Mouse (Mus musculus): ENCODE measurements at regions not wholly inside any gene's neighbourhood (a gene's known extent, or its start where the extent isn't known, plus 50 kb on each side); places are given as distances from the start of the nearest gene placed in this dataset.
A peak's percentile ranks its signal among the peaks of the same experiment; 100 is the strongest.

- no peak overlapping the region for H3K27ac ChIP-seq (ENCODE audit: low read depth, low read length)
- WGBS, result 69% methylated on average over 5 of the region's 5 CpGs
These were observed 100.4 kb upstream of the Shh start for GRCm38 (mm10) chr5:28567341-28567905.

GRCm38 (mm10) chr5:28563401-28563800 is 96.3 kb upstream of the Shh start:
- no peak for DNase-seq (ENCODE audit: low spot score, missing footprints)
- H3K4me2 ChIP-seq, result no peak overlapping the region
- H3K27ac ChIP-seq (ENCODE audit: low read depth, low read length), result no peak overlapping the region
- H3K4me1 ChIP-seq (ENCODE audit: control insufficient read depth, insufficient read depth, low read length), result peaks cover 4% of the 10 kb centered on the region; the same call in 1 of the 2 replicates
- no peak for ATAC-seq (ENCODE audit: low FRiP score)
- no peaks in the 10 kb centered on the region for H3K36me3 ChIP-seq (ENCODE audit: control insufficient read depth, insufficient read depth, low read length)
- H3K27me3 ChIP-seq (ENCODE audit: control insufficient read depth, insufficient read depth, low read length), result no peaks in the 10 kb centered on the region
- H3K9ac ChIP-seq (ENCODE audit: low read length), result no peak overlapping the region
- 15% methylated on average over 3 of the region's 3 CpGs for WGBS
- no peaks in the 10 kb centered on the region for H3K9me3 ChIP-seq (ENCODE audit: control insufficient read depth, low read length)
- H3K4me3 ChIP-seq (ENCODE audit: low read depth, low read length), result no peak overlapping the region

More at GRCm38 (mm10) chr5:28567341-28567905, 100.4 kb upstream of the Shh start:
- H3K4me1 ChIP-seq (ENCODE audit: control insufficient read depth, insufficient read depth, low read length), result peaks cover 5% of the 10 kb centered on the region; the same call in 1 of the 2 replicates
- H3K36me3 ChIP-seq (ENCODE audit: control insufficient read depth, insufficient read depth, low read length), result no peaks in the 10 kb centered on the region
- H3K27me3 ChIP-seq (ENCODE audit: control insufficient read depth, insufficient read depth, low read length), result no peaks in the 10 kb centered on the region
- H3K9me3 ChIP-seq (ENCODE audit: control insufficient read depth, low read length), result no peaks in the 10 kb centered on the region
- no peak overlapping the region for H3K4me3 ChIP-seq (ENCODE audit: low read depth, low read length)
- H3K4me2 ChIP-seq, result no peak overlapping the region
- no peak overlapping the region for H3K9ac ChIP-seq (ENCODE audit: low read length)
- ATAC-seq (ENCODE audit: low FRiP score) (no peak), DNase-seq (ENCODE audit: low spot score, missing footprints) (no peak)

GRCm38 (mm10) chr5:28562917-28563316 is 95.9 kb upstream of the Shh start:
- Histone ChIP-seq H3K36me3 (ENCODE audit: control insufficient read depth, insufficient read depth, low read length) (no peaks in the 10 kb centered on the region), H3K4me1 (ENCODE audit: control insufficient read depth, insufficient read depth, low read length) (no peaks in the 10 kb centered on the region), H3K9ac (ENCODE audit: low read length) (no peak overlapping the region), H3K27me3 (ENCODE audit: control insufficient read depth, insufficient read depth, low read length) (no peaks in the 10 kb centered on the region), H3K4me2 (no peak overlapping the region), H3K27ac (ENCODE audit: low read depth, low read length) (no peak overlapping the region), H3K9me3 (ENCODE audit: control insufficient read depth, low read length) (no peaks in the 10 kb centered on the region), H3K4me3 (ENCODE audit: low read depth, low read length) (no peak overlapping the region)
- 69% methylated on average over 1 of the region's 1 CpGs for WGBS
- ATAC-seq (ENCODE audit: low FRiP score), result no peak
- no peak for DNase-seq (ENCODE audit: low spot score, missing footprints)

GRCm38 (mm10) chr5:28553543-28553942 is 86.5 kb upstream of the Shh start:
- no peak overlapping the region for H3K27ac ChIP-seq (ENCODE audit: low read depth, low read length)
- WGBS, result 90% methylated on average over 2 of the region's 2 CpGs
- no peaks in the 10 kb centered on the region for H3K4me1 ChIP-seq (ENCODE audit: control insufficient read depth, insufficient read depth, low read length)
- no peak for DNase-seq (ENCODE audit: low spot score, missing footprints)
- H3K36me3 ChIP-seq (ENCODE audit: control insufficient read depth, insufficient read depth, low read length), result no peaks in the 10 kb centered on the region
- H3K9ac ChIP-seq (ENCODE audit: low read length), result no peak overlapping the region
- ATAC-seq (ENCODE audit: low FRiP score), result no peak
- no peaks in the 10 kb centered on the region for H3K9me3 ChIP-seq (ENCODE audit: control insufficient read depth, low read length)
- H3K4me2 ChIP-seq, result no peak overlapping the region
- H3K4me3 ChIP-seq (ENCODE audit: low read depth, low read length), result no peak overlapping the region
- no peaks in the 10 kb centered on the region for H3K27me3 ChIP-seq (ENCODE audit: control insufficient read depth, insufficient read depth, low read length)

- Histone ChIP-seq H3K4me2 (no peak overlapping the region), H3K9me3 (ENCODE audit: control insufficient read depth, low read length) (no peaks in the 10 kb centered on the region), H3K4me3 (ENCODE audit: low read depth, low read length) (no peak overlapping the region), H3K9ac (ENCODE audit: low read length) (no peak overlapping the region), H3K4me1 (ENCODE audit: control insufficient read depth, insufficient read depth, low read length) (no peaks in the 10 kb centered on the region), H3K27ac (ENCODE audit: low read depth, low read length) (no peak overlapping the region), H3K27me3 (ENCODE audit: control insufficient read depth, insufficient read depth, low read length) (no peaks in the 10 kb centered on the region), H3K36me3 (ENCODE audit: control insufficient read depth, insufficient read depth, low read length) (no peaks in the 10 kb centered on the region)
- ATAC-seq (ENCODE audit: low FRiP score) (no peak), DNase-seq (ENCODE audit: low spot score, missing footprints) (no peak)
- 55% methylated on average over 6 of the region's 6 CpGs for WGBS
These were observed 63.3 kb upstream of the Shh start for GRCm38 (mm10) chr5:28530202-28530855.

- H3K27ac ChIP-seq (ENCODE audit: low read depth, low read length), result no peak overlapping the region
- no peak overlapping the region for H3K4me3 ChIP-seq (ENCODE audit: low read depth, low read length)
- no peaks in the 10 kb centered on the region for H3K9me3 ChIP-seq (ENCODE audit: control insufficient read depth, low read length)
- ATAC-seq (ENCODE audit: low FRiP score), result 0 out of 2 replicates have a peak, but pooled peaks have one; percentile 9
- H3K36me3 ChIP-seq (ENCODE audit: control insufficient read depth, insufficient read depth, low read length), result no peaks in the 10 kb centered on the region
- no peak overlapping the region for H3K4me2 ChIP-seq
- H3K9ac ChIP-seq (ENCODE audit: low read length), result no peak overlapping the region
- DNase-seq (ENCODE audit: low spot score, missing footprints), result no peak
- WGBS, result 53% methylated on average over 3 of the region's 3 CpGs
- H3K27me3 ChIP-seq (ENCODE audit: control insufficient read depth, insufficient read depth, low read length), result no peaks in the 10 kb centered on the region
- H3K4me1 ChIP-seq (ENCODE audit: control insufficient read depth, insufficient read depth, low read length), result no peaks in the 10 kb centered on the region
These were observed 59.4 kb upstream of the Shh start for GRCm38 (mm10) chr5:28526435-28526834.

GRCm38 (mm10) chr5:28520800-28521707 is 54.0 kb upstream of the Shh start:
- Histone ChIP-seq H3K4me2 (no peak overlapping the region), H3K4me3 (ENCODE audit: low read depth, low read length) (no peak overlapping the region), H3K27ac (ENCODE audit: low read depth, low read length) (no peak overlapping the region), H3K9ac (ENCODE audit: low read length) (no peak overlapping the region), H3K36me3 (ENCODE audit: control insufficient read depth, insufficient read depth, low read length) (no peaks in the 10 kb centered on the region), H3K27me3 (ENCODE audit: control insufficient read depth, insufficient read depth, low read length) (no peaks in the 10 kb centered on the region), H3K4me1 (ENCODE audit: control insufficient read depth, insufficient read depth, low read length) (no peaks in the 10 kb centered on the region), H3K9me3 (ENCODE audit: control insufficient read depth, low read length) (no peaks in the 10 kb centered on the region)
- WGBS, result 67% methylated on average over 9 of the region's 9 CpGs
- DNase-seq (ENCODE audit: low spot score, missing footprints) (no peak), ATAC-seq (ENCODE audit: low FRiP score) (no peak)

- no peak overlapping the region for H3K27ac ChIP-seq (ENCODE audit: low read depth, low read length)
- no peak for DNase-seq (ENCODE audit: low spot score, missing footprints)
- WGBS, result 85% methylated on average over 3 of the region's 3 CpGs
- H3K4me1 ChIP-seq (ENCODE audit: control insufficient read depth, insufficient read depth, low read length), result no peaks in the 10 kb centered on the region
- H3K9me3 ChIP-seq (ENCODE audit: control insufficient read depth, low read length), result no peaks in the 10 kb centered on the region
- ATAC-seq (ENCODE audit: low FRiP score), result no peak
- H3K9ac ChIP-seq (ENCODE audit: low read length), result no peak overlapping the region
- no peaks in the 10 kb centered on the region for H3K36me3 ChIP-seq (ENCODE audit: control insufficient read depth, insufficient read depth, low read length)
- no peak overlapping the region for H3K4me3 ChIP-seq (ENCODE audit: low read depth, low read length)
- no peaks in the 10 kb centered on the region for H3K27me3 ChIP-seq (ENCODE audit: control insufficient read depth, insufficient read depth, low read length)
- no peak overlapping the region for H3K4me2 ChIP-seq
These were observed 52.0 kb upstream of the Shh start for GRCm38 (mm10) chr5:28519059-28519543.

Data from midbrain, embryonic 11.5 days (tissue).